Mouse (Mus musculus) liver, postnatal 0 days (tissue): ENCODE results near the gene Tmem62.

Source experiments
- CTCF ChIP-seq: sonication (generic); IDR thresholded peaks from 2 replicates; pipeline ENCODE4 v1.5.1; 2016; ENCODE audit warnings: antibody characterized with exemption, low read depth
- EP300 ChIP-seq: IDR thresholded peaks from 2 replicates; pipeline ENCODE4 v1.6.1; 2016; ENCODE audit warnings: antibody characterized with exemption, low read depth, mild to moderate bottlenecking

- TF ChIP-seq CTCF: no peak
- no peak for TF ChIP-seq EP300
Measured at GRCm38 (mm10) chr2:121012676-121013075, 35.9 kb downstream of the Tmem62 start.
